7 mouse cellular contexts compared by ENCODE assay signal in the genomic region with DNA sequence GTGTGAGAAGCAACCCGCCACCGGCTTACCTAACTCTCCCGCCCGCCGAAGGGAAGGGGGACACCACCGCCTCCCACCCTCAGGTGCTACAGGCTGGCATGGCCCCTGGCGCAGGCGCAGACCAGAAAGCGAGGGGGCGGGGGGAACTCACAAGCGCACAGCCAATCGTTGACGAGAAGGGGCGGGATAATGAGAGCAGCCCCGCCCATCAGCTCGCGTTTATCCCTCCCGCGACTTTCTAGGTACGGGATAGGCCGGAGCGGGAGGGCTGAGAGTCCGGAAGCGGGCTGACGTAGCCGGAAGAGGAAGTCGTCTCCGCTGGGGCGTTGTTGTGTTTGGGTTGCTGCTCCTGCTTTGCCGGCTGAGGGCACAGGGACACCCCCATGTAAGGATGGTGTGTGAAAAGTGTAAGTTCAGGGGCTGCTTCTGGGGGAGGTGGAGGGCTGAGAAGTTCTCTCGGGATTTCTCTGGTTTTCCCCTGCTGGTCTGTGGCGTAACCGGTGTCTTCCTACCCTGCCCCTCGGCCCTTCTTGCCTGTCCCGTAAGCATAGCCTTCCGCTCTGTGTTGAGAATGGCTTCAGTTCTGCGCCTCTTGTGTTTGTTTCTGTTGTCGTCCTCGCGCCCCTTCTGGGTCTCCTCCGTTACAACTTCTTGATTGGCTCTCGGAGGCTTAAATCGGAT. TPM values are rescaled to one million over a fixed set of nuclear protein-coding genes. Genes with fewer than 3 reads are reported as not detected.
DNase-seq lines count a peak whose midpoint lies in the region; ATAC-seq lines count a peak whose summit lies in the region.

A gene (minus strand): TSS at position 138 of the 681 bp plus-strand sequence.
A gene (plus strand): TSS at position 282 of the 681 bp plus-strand sequence.

- peak; percentile 99 for ATAC-seq in intestine, embryonic 16.5 days
- ATAC-seq in midbrain, embryonic 11.5 days (ENCODE audit: low FRiP score) = peak; percentile 100

- H3K4me2 ChIP-seq in intestine, embryonic 16.5 days (ENCODE audit: low read depth, low read length) = peak within 1 kb of the TSS; percentile 89
- peak within 1 kb of the TSS; percentile 97 for H3K4me2 ChIP-seq in midbrain, embryonic 11.5 days

- 0 out of 2 replicates have a peak, but pooled peaks cover 4% of the 10 kb centered on the region for H3K4me1 ChIP-seq in intestine, embryonic 16.5 days (ENCODE audit: control insufficient read depth, insufficient read depth, low read length)
- no peaks in the 10 kb centered on the region; the same call in 1 of the 2 replicates for H3K4me1 ChIP-seq in midbrain, embryonic 11.5 days (ENCODE audit: control insufficient read depth, insufficient read depth, low read length)

- peak within 1 kb of the TSS; percentile 40 for H3K27ac ChIP-seq in intestine, embryonic 16.5 days (ENCODE audit: low read length)
- no peak within 1 kb of the TSS for H3K27ac ChIP-seq in midbrain, embryonic 11.5 days (ENCODE audit: low read depth, low read length)

- intact Hi-C loops in left cerebral cortex, postnatal 36 days (cut with DNase I) = loop anchor here (10.0 kb wide), 2 partner anchors 61 to 419 kb away; a partner anchor contains a TSS

- H3K36me3 ChIP-seq in intestine, embryonic 16.5 days (ENCODE audit: control insufficient read depth, insufficient read depth, low read length) = peaks cover 2% of the 10 kb centered on the region; the same call in 1 of the 2 replicates
- H3K36me3 ChIP-seq in midbrain, embryonic 11.5 days (ENCODE audit: control insufficient read depth, insufficient read depth, low read length) = no peaks in the 10 kb centered on the region

- peak within 1 kb of the TSS; percentile 82 for H3K9ac ChIP-seq in intestine, embryonic 16.5 days (ENCODE audit: low read depth, low read length)
- H3K9ac ChIP-seq in midbrain, embryonic 11.5 days (ENCODE audit: low read length) = peak within 1 kb of the TSS; percentile 73

- H3K27me3 ChIP-seq in intestine, embryonic 16.5 days (replicated peaks; ENCODE audit: control insufficient read depth, insufficient read depth, low read length) = no peaks in the 10 kb centered on the region
- no peaks in the 10 kb centered on the region for H3K27me3 ChIP-seq in midbrain, embryonic 11.5 days (ENCODE audit: control insufficient read depth, insufficient read depth, low read length)

- DNase-seq in adrenal gland, adult 8-10 months = peak; percentile 97
- peak; percentile 98 for DNase-seq in embryo, embryonic 9.5 days (ENCODE audit: extremely low spot score)
- DNase-seq in gastrocnemius, postnatal 4 days (ENCODE audit: low spot score in 2 of 2) = peak; percentile 91 to 97
- peak; percentile 95 to 97 for DNase-seq in left cerebral cortex, postnatal 36 days (ENCODE audit: low spot score in 2 of 2)
- DNase-seq in midbrain, embryonic 11.5 days (ENCODE audit: low spot score, missing footprints) = peak; percentile 100
- DNase-seq in skeletal muscle tissue, adult 2 months (ENCODE audit: low read depth, low spot score) = peak; percentile 96

- under 1% methylated on average over 40 of the region's 43 CpGs for WGBS in intestine, embryonic 16.5 days
- under 1% methylated on average over 43 of the region's 43 CpGs for WGBS in midbrain, embryonic 11.5 days

- peak within 1 kb of the TSS; percentile 91 for H3K4me3 ChIP-seq in intestine, embryonic 16.5 days (ENCODE audit: low read length)
- H3K4me3 ChIP-seq in midbrain, embryonic 11.5 days (ENCODE audit: low read depth, low read length) = peak within 1 kb of the TSS; percentile 93

- H3K9me3 ChIP-seq in intestine, embryonic 16.5 days (ENCODE audit: control insufficient read depth, low read length) = no peaks in the 10 kb centered on the region
- no peaks in the 10 kb centered on the region for H3K9me3 ChIP-seq in midbrain, embryonic 11.5 days (ENCODE audit: control insufficient read depth, low read length)

RNA-seq across cellular contexts. Expression of the first gene that starts in this region (rescaled TPM):
- 10 to 100 TPM; 15.9 to 19.2 (median 18.1) TPM for total RNA-seq in adrenal gland, adult 8-10 months (2022)
- total RNA-seq in gastrocnemius, postnatal 4 days (2021) = 1 to 10 TPM; 4.5 to 5.8 TPM
- 51.4 and 56.1 TPM in 2 replicates for polyA plus RNA-seq in intestine, embryonic 16.5 days (2015; fragmentation: Nextera tagmentation; extraction: Ambion mirVana)
- 10 to 100 TPM; 15.0 to 18.1 TPM for total RNA-seq in left cerebral cortex, postnatal 36 days (2021)
- polyA plus RNA-seq in midbrain, embryonic 11.5 days (2014; fragmentation: Nextera tagmentation; extraction: Ambion mirVana) = 48.5 and 50.2 TPM in 2 replicates

RNA-seq across cellular contexts. Expression of the second gene that starts in this region (rescaled TPM):
- 10 to 100 TPM; 53.2 to 83.7 (median 71.9) TPM for total RNA-seq in adrenal gland, adult 8-10 months (2022)
- total RNA-seq in gastrocnemius, postnatal 4 days (2021) = 10 to 100 TPM; 27.9 to 29.9 TPM
- 129 and 132 TPM in 2 replicates for polyA plus RNA-seq in intestine, embryonic 16.5 days (2015; fragmentation: Nextera tagmentation; extraction: Ambion mirVana)
- 10 to 100 TPM; 61.2 to 66.2 TPM for total RNA-seq in left cerebral cortex, postnatal 36 days (2021)
- 211 and 229 TPM in 2 replicates for polyA plus RNA-seq in midbrain, embryonic 11.5 days (2014; fragmentation: Nextera tagmentation; extraction: Ambion mirVana)
